Mouse (Mus musculus): ENCODE results near the gene Tma7. TPM values are rescaled to one million over a fixed set of nuclear protein-coding genes. Genes with fewer than 3 reads are reported as not detected.

Gene Tma7
- polyA plus RNA-seq, 2 experiments = 92.4 to 504 TPM

GRCm38 (mm10) chr9:109093786-109094552, 11.6 kb upstream of the Tma7 start:
- H3K9me3 ChIP-seq (ENCODE audit: control insufficient read depth, low read length) = no peaks in the 10 kb centered on the region
- H3K9ac ChIP-seq (replicated peaks) = no peak overlapping the region
- no peak overlapping the region for H3K27ac ChIP-seq
- ATAC-seq (ENCODE audit: insufficient read depth) (no peak), DNase-seq (ENCODE audit: low read depth in 3 of 3, low spot score in 3 of 3) (no peak)
- peaks cover 12% of the 10 kb centered on the region for H3K36me3 ChIP-seq (replicated peaks; ENCODE audit: control insufficient read depth, insufficient read depth, low read depth)
- peak overlapping the region; percentile 58 for H3K4me2 ChIP-seq (ENCODE audit: low read depth)
- TF ChIP-seq EP300 (IDR thresholded peaks at IDR 0.05; ENCODE audit: low read depth) (no peak), CTCF (IDR thresholded peaks at IDR 0.05; ENCODE audit: low read depth) (no peak)
- WGBS (ENCODE audit: insufficient replicate concordance) = 30% methylated on average over 11 of the region's 11 CpGs
- no peak overlapping the region; a peak in 1 of 4 replicates for H3K4me3 ChIP-seq (ENCODE audit: insufficient read depth in 1 of 2, low read depth in 2 of 2, low read length in 2 of 2)
- H3K4me1 ChIP-seq (replicated peaks; ENCODE audit: control insufficient read depth in 2 of 2, insufficient read depth in 2 of 2, low read length in 1 of 2) = peaks cover 0 to 14% of the 10 kb centered on the region in 2 experiments; a peak in 2 of 4 replicates
- H3K27me3 ChIP-seq (ENCODE audit: control insufficient read depth, insufficient read depth, low read length) = peaks cover 30% of the 10 kb centered on the region

GRCm38 (mm10) chr9:109092799-109093198, 10.4 kb upstream of the Tma7 start:
- no peak overlapping the region for H3K27ac ChIP-seq
- peak; percentile 40 for ATAC-seq (ENCODE audit: insufficient read depth)

GRCm38 (mm10) chr9:109091802-109092201, 9.4 kb upstream of the Tma7 start:
- H3K4me2 ChIP-seq (ENCODE audit: low read depth) = no peak overlapping the region
- TF ChIP-seq EP300 (IDR thresholded peaks at IDR 0.05; ENCODE audit: low read depth) = no peak
- TF ChIP-seq CTCF (IDR thresholded peaks at IDR 0.05; ENCODE audit: low read depth) = no peak
- H3K36me3 ChIP-seq (replicated peaks; ENCODE audit: control insufficient read depth, insufficient read depth, low read depth) = peaks cover 12% of the 10 kb centered on the region
- H3K27me3 ChIP-seq (ENCODE audit: control insufficient read depth, insufficient read depth, low read length) = peaks cover 28% of the 10 kb centered on the region
- H3K9ac ChIP-seq (replicated peaks) = no peak overlapping the region
- whole genome bisulfite sequencing (ENCODE audit: insufficient replicate concordance) = 85% methylated on average over 8 of the region's 8 CpGs
- no peak overlapping the region for H3K27ac ChIP-seq
- ATAC-seq (ENCODE audit: insufficient read depth) (no peak), DNase-seq (ENCODE audit: low read depth in 3 of 3, low spot score in 3 of 3) (no peak)
- H3K4me1 ChIP-seq (replicated peaks; ENCODE audit: control insufficient read depth in 2 of 2, insufficient read depth in 2 of 2, low read length in 1 of 2) = peaks cover 0 to 6% of the 10 kb centered on the region in 2 experiments; a peak in 1 of 4 replicates
- H3K4me3 ChIP-seq (ENCODE audit: insufficient read depth in 1 of 2, low read depth in 2 of 2, low read length in 2 of 2) = no peak overlapping the region
- no peaks in the 10 kb centered on the region for H3K9me3 ChIP-seq (ENCODE audit: control insufficient read depth, low read length)

More at GRCm38 (mm10) chr9:109092799-109093198, 10.4 kb upstream of the Tma7 start:
- DNase-seq (ENCODE audit: low read depth in 3 of 3, low spot score in 3 of 3) = no peak
- TF ChIP-seq EP300 (IDR thresholded peaks at IDR 0.05; ENCODE audit: low read depth) = no peak
- no peak for TF ChIP-seq CTCF (IDR thresholded peaks at IDR 0.05; ENCODE audit: low read depth)
- 62% methylated on average over 6 of the region's 6 CpGs for WGBS (ENCODE audit: insufficient replicate concordance)
- Histone ChIP-seq H3K9me3 (ENCODE audit: control insufficient read depth, low read length) (no peaks in the 10 kb centered on the region), H3K4me3 (ENCODE audit: insufficient read depth in 1 of 2, low read depth in 2 of 2, low read length in 2 of 2) (no peak overlapping the region), H3K36me3 (replicated peaks; ENCODE audit: control insufficient read depth, insufficient read depth, low read depth) (peaks cover 12% of the 10 kb centered on the region), H3K9ac (replicated peaks) (no peak overlapping the region), H3K27me3 (ENCODE audit: control insufficient read depth, insufficient read depth, low read length) (peaks cover 30% of the 10 kb centered on the region), H3K4me1 (replicated peaks; ENCODE audit: control insufficient read depth in 2 of 2, insufficient read depth in 2 of 2, low read length in 1 of 2) (peaks cover 0 to 8% of the 10 kb centered on the region in 2 experiments; a peak in 1 of 4 replicates), H3K4me2 (ENCODE audit: low read depth) (no peak overlapping the region)

- Histone ChIP-seq H3K4me3 (ENCODE audit: insufficient read depth in 1 of 2, low read depth in 2 of 2, low read length in 2 of 2) (no peak overlapping the region), H3K9me3 (ENCODE audit: control insufficient read depth, low read length) (no peaks in the 10 kb centered on the region), H3K27ac (no peak overlapping the region), H3K27me3 (ENCODE audit: control insufficient read depth, insufficient read depth, low read length) (peaks cover 14% of the 10 kb centered on the region), H3K9ac (replicated peaks) (no peak overlapping the region), H3K4me1 (replicated peaks; ENCODE audit: control insufficient read depth in 2 of 2, insufficient read depth in 2 of 2, low read length in 1 of 2) (peaks cover 0 to 5% of the 10 kb centered on the region in 2 experiments; a peak in 1 of 4 replicates), H3K4me2 (ENCODE audit: low read depth) (no peak overlapping the region), H3K36me3 (replicated peaks; ENCODE audit: control insufficient read depth, insufficient read depth, low read depth) (peaks cover 12% of the 10 kb centered on the region)
- ATAC-seq (ENCODE audit: insufficient read depth) (no peak), DNase-seq (ENCODE audit: low read depth in 3 of 3, low spot score in 3 of 3) (no peak)
- 73% methylated on average over 15 of the region's 15 CpGs for WGBS (ENCODE audit: insufficient replicate concordance)
- TF ChIP-seq EP300 (IDR thresholded peaks at IDR 0.05; ENCODE audit: low read depth) (no peak), CTCF (IDR thresholded peaks at IDR 0.05; ENCODE audit: low read depth) (no peak)
These were observed 8.1 kb upstream of the Tma7 start for GRCm38 (mm10) chr9:109090446-109090845.

GRCm38 (mm10) chr9:109087987-109088386, 5.6 kb upstream of the Tma7 start:
- DNase-seq (ENCODE audit: low read depth in 3 of 3, low spot score in 3 of 3) (no peak), ATAC-seq (ENCODE audit: insufficient read depth) (no peak)
- H3K27me3 ChIP-seq (ENCODE audit: control insufficient read depth, insufficient read depth, low read length) = no peaks in the 10 kb centered on the region
- no peaks in the 10 kb centered on the region for H3K9me3 ChIP-seq (ENCODE audit: control insufficient read depth, low read length)
- no peak overlapping the region for H3K27ac ChIP-seq
- no peak overlapping the region for H3K4me2 ChIP-seq (ENCODE audit: low read depth)
- peaks cover 12% of the 10 kb centered on the region for H3K36me3 ChIP-seq (replicated peaks; ENCODE audit: control insufficient read depth, insufficient read depth, low read depth)
- H3K9ac ChIP-seq (replicated peaks) = no peak overlapping the region
- TF ChIP-seq CTCF (IDR thresholded peaks at IDR 0.05; ENCODE audit: low read depth) (peak; percentile 44), EP300 (IDR thresholded peaks at IDR 0.05; ENCODE audit: low read depth) (no peak)
- no peak overlapping the region for H3K4me3 ChIP-seq (ENCODE audit: insufficient read depth in 1 of 2, low read depth in 2 of 2, low read length in 2 of 2)
- H3K4me1 ChIP-seq (replicated peaks; ENCODE audit: control insufficient read depth in 2 of 2, insufficient read depth in 2 of 2, low read length in 1 of 2) = peaks cover under 1 to 5% of the 10 kb centered on the region in 2 experiments
- WGBS (ENCODE audit: insufficient replicate concordance) = 25% methylated on average over 5 of the region's 5 CpGs

All from liver, embryonic 14.5 days (tissue).